Mouse (Mus musculus) ZHBTc4 (cell line): ENCODE data around the gene Cd82.

Experiments
- DNase-seq: peaks from one replicate; pipeline ENCODE4 v3.0.0-alpha.2; 2011; ENCODE audit warnings: low read depth, low spot score

Gene Cd82

GRCm38 (mm10) chr2:93466314-93466713 lies 3.4 kb upstream of the Cd82 start:
- no peak for DNase-seq

GRCm38 (mm10) chr2:93461869-93462714 lies 848 bp downstream of the Cd82 start:
- peak; percentile 96 for DNase-seq

GRCm38 (mm10) chr2:93460786-93461469 lies 2.0 kb downstream of the Cd82 start:
- no peak for DNase-seq

DNA sequence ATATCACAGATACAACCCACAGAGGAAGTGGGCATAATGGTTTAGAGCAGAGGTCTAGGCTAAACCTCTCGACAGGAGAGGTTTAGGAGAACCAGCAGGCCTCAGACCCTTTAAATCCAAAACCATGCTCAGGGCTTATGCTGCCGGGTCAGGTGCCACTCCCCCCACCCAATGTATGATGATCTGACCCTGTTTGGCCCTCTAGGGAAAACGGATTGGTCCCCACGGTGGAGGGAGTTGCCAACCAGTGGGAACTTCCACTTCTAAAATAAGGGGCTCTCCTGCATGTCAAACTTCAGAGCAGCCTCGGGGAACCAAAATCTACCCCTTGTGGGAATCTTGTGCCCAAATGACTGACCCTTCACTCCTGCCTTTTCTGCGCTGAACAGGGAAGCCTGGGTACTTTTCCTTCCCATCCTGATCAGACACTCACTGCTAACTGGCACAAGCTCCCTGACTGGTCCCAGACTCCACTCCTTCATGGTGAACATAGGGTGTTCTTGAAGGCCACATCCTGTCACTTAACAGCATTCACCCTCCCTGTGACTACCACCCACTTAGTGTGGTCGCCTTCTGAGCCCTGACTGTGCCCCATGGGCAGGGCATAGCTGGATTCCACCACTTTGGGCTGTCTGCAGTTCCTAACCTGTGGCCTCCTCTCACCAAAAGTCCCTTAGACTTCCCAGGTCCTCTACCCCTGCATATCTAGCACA lies 3.6 kb downstream of the Cd82 start:
- DNase-seq: no peak

DNA sequence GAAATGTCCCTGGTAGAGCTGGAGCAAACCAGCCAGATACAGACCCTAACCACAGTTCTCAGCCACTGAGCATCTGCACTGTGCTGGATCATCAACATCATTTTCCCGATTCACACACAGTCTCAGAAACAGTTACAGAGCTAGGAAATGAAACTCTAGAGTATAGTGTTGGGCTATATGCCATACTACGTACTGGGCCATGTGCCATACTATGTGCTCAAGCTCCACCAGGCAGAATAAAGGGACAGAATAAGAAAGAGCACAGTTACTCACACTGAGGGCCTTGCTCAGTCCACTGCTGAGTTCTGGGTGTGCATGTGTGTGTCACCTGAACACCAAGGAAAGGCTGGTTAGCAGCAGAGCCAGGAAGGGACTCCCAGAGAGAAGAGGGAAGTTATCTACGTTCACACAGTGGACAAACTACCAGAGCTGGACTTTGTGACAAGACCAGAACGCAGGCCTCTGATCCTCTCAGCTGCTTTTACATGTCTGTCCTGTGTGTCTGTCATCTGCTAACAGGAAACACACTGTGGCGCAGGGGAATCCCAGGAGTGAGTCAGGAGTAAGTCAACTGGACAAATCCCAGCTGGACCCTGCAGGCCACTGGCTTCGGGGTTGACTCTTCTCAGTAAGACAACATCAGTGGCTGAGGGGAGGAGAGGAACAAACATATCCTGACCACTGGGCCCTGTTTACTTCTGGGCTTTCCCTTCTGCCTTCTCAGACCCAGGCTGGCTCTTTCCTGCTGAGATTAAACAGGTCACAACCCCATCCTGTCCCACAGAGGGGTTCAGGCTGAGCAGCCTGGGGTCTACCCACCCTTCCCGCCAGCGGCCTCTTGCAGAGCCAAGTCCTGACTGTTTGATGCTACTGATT lies 4.4 kb downstream of the Cd82 start:
- DNase-seq: no peak

DNA sequence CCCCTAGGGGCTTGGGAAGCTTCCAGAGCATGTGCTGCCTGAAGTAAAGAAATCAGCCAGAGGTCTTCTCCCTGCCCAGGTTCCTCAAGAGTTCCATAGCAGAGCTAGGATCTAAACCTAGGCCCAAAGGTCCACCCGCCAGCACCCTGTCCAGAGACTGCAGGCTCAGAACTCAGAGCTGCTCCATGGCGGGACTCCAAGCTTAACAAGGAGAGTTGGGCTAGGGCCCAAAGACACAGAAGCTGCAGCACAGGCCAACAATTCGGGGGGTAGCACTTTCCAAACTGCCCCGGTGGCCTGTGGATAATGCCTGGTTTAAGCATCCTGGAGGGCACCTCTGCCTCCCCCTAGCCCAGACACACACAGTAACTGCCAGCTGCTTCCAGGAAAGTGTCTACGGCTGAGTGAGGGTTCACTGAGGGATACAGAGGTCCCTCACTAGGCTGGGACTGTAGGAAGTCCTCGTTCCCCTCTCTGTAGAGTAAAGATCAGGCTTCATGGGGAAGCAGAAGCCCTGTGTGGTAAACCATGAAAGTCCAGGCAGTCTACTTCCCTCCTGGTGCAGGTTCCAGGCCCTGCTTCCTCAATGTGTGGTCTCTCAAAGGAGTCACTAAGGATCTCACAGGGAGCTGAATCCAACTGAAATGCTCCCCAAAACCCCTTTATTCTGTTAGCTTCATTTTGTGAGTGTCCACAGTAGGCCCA lies 5.4 kb downstream of the Cd82 start:
- no peak for DNase-seq

DNA sequence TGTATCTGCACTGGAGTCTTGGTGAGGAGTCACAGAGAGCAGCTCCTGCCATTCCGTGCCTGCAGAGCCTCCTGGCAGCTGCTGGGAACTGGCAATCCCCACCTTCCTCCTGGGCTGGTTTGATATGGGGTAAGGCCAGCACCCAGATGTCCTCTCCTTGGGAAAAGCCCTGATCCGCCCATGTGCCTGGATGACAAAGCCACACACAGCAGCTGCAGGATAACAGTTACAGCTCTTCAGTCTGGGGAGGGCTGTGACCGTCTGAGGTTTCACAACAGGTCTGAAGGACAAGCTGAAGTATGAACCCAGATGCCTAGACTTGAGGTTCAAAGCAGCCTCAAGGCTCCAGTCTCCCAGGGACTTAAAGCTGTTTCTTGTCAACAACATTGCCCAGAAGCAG lies 6.8 kb downstream of the Cd82 start:
- no peak for DNase-seq

- no peak for DNase-seq
These were observed 7.9 kb downstream of the Cd82 start for GRCm38 (mm10) chr2:93454817-93455591.

- DNase-seq: no peak
These were observed 8.6 kb downstream of the Cd82 start for GRCm38 (mm10) chr2:93454334-93454733.

DNA sequence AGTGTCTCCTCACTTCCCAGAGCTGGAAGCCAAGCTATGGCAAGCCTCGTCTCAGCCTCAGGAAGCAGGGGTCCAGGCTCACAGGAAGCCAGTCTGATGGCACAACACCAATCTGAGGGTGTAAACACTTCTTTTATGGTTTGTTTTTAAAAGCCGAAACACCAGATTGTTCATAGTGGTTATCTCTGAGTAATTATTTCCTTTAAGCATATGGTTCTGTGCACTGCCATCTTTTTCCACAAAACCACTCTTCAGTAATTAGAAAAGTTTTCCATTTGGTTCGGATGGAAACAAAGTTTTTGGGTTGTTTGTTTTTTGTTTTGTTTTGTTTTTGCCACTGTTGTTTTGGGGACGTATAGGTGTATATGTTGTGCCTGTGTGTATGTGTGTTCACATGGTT lies 9.9 kb downstream of the Cd82 start:
- DNase-seq: no peak

DNA sequence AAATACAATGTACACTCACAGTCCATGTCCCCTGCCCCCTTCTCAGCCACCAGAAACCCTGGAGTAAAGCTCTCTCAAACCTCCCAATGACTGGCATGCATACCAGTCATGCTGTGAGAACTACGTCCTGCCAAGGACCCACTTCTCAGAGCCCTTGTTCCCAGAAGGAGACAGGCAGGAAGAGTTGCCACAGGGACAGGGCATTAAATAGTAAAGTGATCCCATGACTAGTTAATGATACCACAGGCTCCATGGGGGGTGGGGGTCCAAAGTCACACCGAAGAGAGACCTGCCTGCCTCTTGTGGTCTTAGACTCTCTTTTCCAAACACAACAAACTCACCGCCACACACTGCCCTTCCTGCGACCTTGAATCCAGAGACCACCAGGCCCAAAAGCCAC lies 10.4 kb downstream of the Cd82 start:
- no peak for DNase-seq

GRCm38 (mm10) chr2:93452057-93452456 lies 10.9 kb downstream of the Cd82 start:
- DNase-seq: no peak

DNA sequence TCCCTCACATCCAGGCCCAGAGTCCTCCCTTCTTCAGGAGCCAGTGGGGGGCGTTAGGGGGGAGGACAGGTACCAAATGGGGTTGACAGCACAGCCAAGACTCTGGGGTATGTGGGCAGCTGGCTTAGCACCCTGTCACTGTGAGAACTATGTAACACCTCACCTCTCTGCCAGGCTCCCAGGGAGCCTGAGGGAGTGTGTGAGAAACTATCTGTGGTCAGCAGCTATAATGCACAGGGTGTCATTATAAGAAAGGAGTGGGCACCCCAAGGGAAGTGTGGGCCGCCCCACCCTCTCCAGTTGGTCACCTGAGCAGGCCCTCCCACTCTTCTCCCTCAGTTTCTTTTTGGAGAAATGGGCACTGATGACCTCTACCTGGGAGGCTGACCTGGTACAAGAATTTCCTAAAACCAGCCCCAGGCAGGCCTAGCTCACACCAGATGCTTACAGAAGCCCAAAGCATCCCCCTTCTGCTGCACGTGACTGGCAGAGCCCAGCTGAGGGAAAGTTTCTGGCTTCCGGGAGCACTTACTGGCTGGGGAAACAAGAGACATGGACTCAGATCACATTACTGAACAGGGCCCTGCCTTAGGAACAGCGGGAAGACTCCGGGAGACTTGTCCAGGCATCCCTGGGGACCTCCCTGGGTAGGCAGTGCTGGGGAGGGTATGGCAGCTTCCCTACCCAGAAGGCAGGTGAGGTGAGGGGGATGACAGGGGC lies 11.6 kb downstream of the Cd82 start:
- DNase-seq: no peak

GRCm38 (mm10) chr2:93450695-93451094 lies 12.2 kb downstream of the Cd82 start:
- DNase-seq: no peak

DNA sequence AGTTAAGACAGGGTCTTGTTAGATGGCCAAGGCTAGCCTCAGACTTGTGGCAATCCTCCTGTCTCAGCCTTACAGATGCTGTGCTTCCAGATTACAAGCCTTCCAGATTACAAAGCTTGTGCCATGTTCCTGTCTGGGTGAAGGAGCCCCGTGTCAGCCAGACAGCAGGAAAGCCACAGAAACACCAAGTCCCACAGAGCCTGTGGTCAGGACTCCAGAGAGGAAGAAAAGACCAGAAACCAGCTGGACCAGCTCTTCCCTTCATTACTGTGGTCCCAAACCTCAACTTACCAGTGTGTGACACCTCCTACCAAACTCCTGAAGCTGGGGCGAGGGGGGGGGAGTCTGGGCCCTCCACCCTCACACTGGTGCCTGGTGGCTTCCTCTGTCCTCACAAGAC lies 13.3 kb downstream of the Cd82 start:
- no peak for DNase-seq

- no peak for DNase-seq
These were observed 14.2 kb downstream of the Cd82 start for GRCm38 (mm10) chr2:93448774-93449173.

DNA sequence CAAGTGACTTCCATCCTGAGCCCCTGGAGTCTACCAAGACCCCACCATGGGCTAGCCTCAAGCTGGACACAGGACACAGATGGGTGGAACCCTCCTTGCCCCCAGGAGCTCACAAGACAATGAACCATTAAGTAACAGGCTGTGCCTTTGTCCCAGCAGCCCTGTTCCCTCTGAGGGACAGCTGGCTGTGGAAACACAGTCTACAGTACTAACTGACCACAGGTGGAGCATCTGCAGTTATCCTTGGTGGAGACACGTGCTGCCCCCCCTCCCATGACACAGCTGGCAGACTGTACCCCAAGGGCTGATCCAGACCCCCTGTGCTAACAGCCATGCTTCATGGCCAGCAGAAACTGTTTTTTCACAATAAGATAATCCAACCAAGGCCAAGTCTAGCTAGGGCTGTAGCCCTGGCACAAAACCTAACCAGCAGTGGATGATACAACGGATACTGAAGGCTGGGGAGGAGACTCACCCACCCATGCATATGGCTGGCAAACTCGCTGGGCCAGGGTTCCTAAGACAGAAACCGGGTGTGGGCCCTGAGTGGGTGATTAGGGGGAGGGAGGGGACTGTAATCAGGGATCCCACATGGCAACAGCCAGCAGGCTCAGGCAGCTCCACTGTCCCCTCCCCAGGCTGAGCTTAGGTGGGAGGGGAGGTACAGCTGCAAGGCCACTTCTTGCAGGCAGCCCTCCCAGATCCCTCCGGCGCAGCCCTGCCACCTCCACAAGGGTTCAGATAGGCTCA lies 15.3 kb downstream of the Cd82 start:
- DNase-seq: no peak

GRCm38 (mm10) chr2:93446606-93447353 lies 16.2 kb downstream of the Cd82 start:
- no peak for DNase-seq
